Mouse (Mus musculus): ENCODE results near the gene Il13.

The Il13 gene

GRCm38 (mm10) chr11:53585510-53585909, 49.0 kb downstream of the Il13 start:
- no peak for DNase-seq (ENCODE audit: low spot score in 2 of 2)

DNA sequence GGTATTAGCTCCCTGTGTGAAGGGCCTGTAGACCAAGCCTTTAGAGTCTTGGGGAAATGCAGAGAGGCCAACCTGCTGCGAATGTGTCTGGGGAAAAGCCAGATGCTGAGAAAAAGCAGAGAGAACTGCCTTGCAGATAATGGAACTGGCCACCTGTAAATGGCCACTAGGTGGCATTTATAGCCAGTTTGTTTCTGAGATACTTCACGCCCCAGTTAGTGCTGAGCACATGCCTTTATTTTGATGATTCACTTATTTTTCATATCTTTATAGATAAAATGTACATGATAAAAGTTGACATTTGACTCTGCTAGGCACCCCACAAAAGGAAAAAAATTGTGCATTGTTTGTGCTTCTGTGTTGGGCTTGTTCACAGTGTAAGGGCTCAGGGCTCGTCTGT, 49.7 kb downstream of the Il13 start:
- DNase-seq (ENCODE audit: low spot score in 2 of 2), result no peak

DNA sequence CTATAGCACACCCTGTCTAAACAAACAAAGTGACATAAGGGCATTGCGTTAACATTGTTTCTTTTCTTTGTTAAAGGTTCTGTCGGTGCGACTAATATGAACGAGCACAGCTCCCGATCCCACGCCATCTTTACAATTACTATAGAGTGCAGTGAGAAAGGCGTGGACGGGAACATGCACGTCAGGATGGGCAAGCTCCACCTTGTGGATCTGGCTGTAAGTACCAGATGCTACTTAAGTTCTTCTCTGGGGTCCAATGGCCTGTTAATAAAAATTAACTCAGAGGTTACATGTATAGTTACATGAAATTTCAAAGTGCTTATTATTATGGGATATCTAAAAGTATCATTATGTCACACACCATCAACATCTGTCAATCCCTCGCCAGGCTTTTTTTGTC, 51.4 kb downstream of the Il13 start:
- no peak for DNase-seq (ENCODE audit: low spot score in 2 of 2)

Data from right cerebral cortex, postnatal 36 days (tissue).